9 mouse cellular contexts compared by ENCODE assay signal in the genomic region with DNA sequence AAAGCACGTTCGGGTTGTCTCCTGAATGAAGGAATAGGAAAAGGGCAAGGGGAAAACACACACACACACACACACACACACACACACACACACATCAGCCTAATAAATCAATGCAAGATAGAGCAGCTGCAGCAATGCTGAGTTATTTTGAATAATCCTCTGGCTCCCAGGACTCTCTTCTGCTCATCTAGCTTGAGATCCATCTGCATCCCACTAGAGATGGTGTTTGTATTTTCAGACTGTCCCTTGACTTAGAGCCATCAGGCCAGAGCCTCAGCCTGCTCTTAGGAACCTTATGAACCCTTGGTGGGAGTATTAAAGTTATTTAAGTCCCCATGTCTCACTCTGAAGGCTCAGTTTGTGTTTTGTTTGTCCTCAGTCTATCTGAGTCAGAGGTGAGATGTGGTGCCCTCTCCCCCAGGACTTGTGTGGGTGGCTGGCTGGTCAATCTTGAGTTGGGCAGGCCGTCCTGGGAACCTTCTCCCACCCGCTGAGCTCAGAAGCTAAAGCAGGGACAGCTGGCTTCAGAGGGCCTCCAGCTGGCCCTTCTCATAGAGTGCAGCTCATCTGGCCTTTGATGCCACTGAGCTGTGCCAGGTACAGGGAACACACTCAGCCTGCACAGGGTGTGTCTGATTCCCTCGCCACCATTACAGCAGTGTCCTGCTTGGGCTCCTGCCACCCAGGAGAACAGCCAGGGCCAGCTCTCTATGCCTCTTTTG.
DNase-seq lines count a peak whose midpoint lies in the region; ATAC-seq and TF ChIP-seq lines count a peak whose summit lies in the region.
"Had no signal": no experiment of that assay in that cellular context is flagged by ENCODE, and none has a peak within 500 bp of the region (broad histone marks: within the 10 kb centered on the region; RNA-seq: fewer than 3 reads in every experiment).

No protein-coding gene starts in this region.

- H3K4me3 ChIP-seq in heart, adult 2 months, result no peak overlapping the region
- no peak overlapping the region for H3K4me3 ChIP-seq in neural tube, embryonic 12.5 days
- H3K4me3 ChIP-seq: megakaryocyte, embryonic 14.5 days had no signal

- no peak overlapping the region for H3K9ac ChIP-seq in heart, adult 2 months (ENCODE audit: low read depth, low read length)
- no peak overlapping the region for H3K9ac ChIP-seq in neural tube, embryonic 12.5 days

- H3K4me1 ChIP-seq in heart, adult 2 months (ENCODE audit: control insufficient read depth, insufficient read depth, low read length), result peaks cover 6% of the 10 kb centered on the region
- peaks cover 31% of the 10 kb centered on the region for H3K4me1 ChIP-seq in neural tube, embryonic 12.5 days

- no peaks in the 10 kb centered on the region for H3K9me3 ChIP-seq in neural tube, embryonic 12.5 days

- peak; percentile 26; the same call in 1 of the 2 replicates for ATAC-seq in neural tube, embryonic 12.5 days (ENCODE audit: low FRiP score, low read depth)

- no peak for TF ChIP-seq POLR2A in heart, adult 2 months (IDR thresholded peaks at IDR 0.05; ENCODE audit: insufficient read depth, low read depth, low read length)

- no peak overlapping the region for H3K4me2 ChIP-seq in neural tube, embryonic 12.5 days (replicated peaks)

- WGBS in heart, adult 2 months, result 59% methylated on average over 5 of the region's 5 CpGs
- 53% methylated on average over 5 of the region's 5 CpGs for WGBS in neural tube, embryonic 12.5 days

- H3K27ac ChIP-seq in heart, adult 2 months, result peak overlapping the region; percentile 45
- H3K27ac ChIP-seq in neural tube, embryonic 12.5 days, result no peak overlapping the region

- no peaks in the 10 kb centered on the region for H3K27me3 ChIP-seq in heart, adult 2 months (ENCODE audit: control insufficient read depth, insufficient read depth, low read length)
- H3K27me3 ChIP-seq in neural tube, embryonic 12.5 days (replicated peaks), result no peaks in the 10 kb centered on the region
- H3K27me3 ChIP-seq: megakaryocyte, embryonic 14.5 days had no signal

- no peaks in the 10 kb centered on the region for H3K79me2 ChIP-seq in heart, adult 2 months (replicated peaks; ENCODE audit: control insufficient read depth, insufficient read depth, low read length)

- intact Hi-C loops in left cerebral cortex, postnatal 4 days (cut with DNase I), result no loop called here
- intact Hi-C loops in left cerebral cortex, postnatal 36 days (cut with DNase I), result no loop called here
- intact Hi-C loops in heart, adult 2 months (cut with DNase I), result no loop called here
- intact Hi-C loops in left cerebral cortex, postnatal 25 days (cut with DNase I), result no loop called here

- TF ChIP-seq EP300 in heart, adult 2 months (IDR thresholded peaks at IDR 0.05; ENCODE audit: insufficient read depth, low read depth, low read length), result no peak

- no peak for TF ChIP-seq CTCF in heart, adult 2 months (IDR thresholded peaks at IDR 0.05)

- DNase-seq in left cerebral cortex, postnatal 4 days, result peak; percentile 22
- no peak for DNase-seq in left cerebral cortex, postnatal 36 days (ENCODE audit: low spot score in 2 of 2)
- DNase-seq in heart, adult 2 months, result peak; percentile 63 to 79
- DNase-seq in kidney, postnatal 14 days, result peak; percentile 45
- DNase-seq in left cerebral cortex, postnatal 25 days (ENCODE audit: low spot score in 2 of 2), result no peak
- no peak for DNase-seq in thymus, postnatal 4 days
- no peak for DNase-seq in layer of hippocampus, postnatal 36 days

- H3K36me3 ChIP-seq in heart, adult 2 months (ENCODE audit: control insufficient read depth, insufficient read depth, low read length), result no peaks in the 10 kb centered on the region
- H3K36me3 ChIP-seq in neural tube, embryonic 12.5 days, result no peaks in the 10 kb centered on the region

Comparison
In these comparisons a context has a peak if more than half of its experiments do, and no peak if none do; other contexts are left out.
1. DNase-seq: peak in left cerebral cortex, postnatal 4 days (single experiment), heart, adult 2 months (2 of 2) and kidney, postnatal 14 days (single experiment); none in left cerebral cortex, postnatal 36 days (0 of 2), left cerebral cortex, postnatal 25 days (0 of 2), thymus, postnatal 4 days (single experiment) and layer of hippocampus, postnatal 36 days (0 of 2).